Mouse (Mus musculus) forebrain, embryonic 14.5 days (tissue): ENCODE measurements around the gene Phf21a. TPM values are rescaled to one million over a fixed set of nuclear protein-coding genes. Genes with fewer than 3 reads are reported as not detected.

Experiments used
- ATAC-seq: fragments of 200-750 bp; cut with Nextera tagmentation; 2 replicates; pipeline ENCODE4 v1.8.0; 2017; ENCODE audit warnings: mild to moderate bottlenecking, moderate library complexity
- DNase-seq: peaks from one replicate; pipeline ENCODE4 v3.0.0-alpha.2; 2015; ENCODE audit warnings: low spot score
- H3K27ac ChIP-seq: fragments of 300-500 bp; sonication (generic); 2 replicates; pipeline ENCODE4 v1.5.1; 2014; ENCODE audit warnings: low read depth, mild to moderate bottlenecking, control low read depth, low read length, moderate library complexity
- H3K27me3 ChIP-seq: fragments of 300-500 bp; sonication (generic); replicated peaks from 2 replicates; pipeline ENCODE4 v1.6.1; 2014; ENCODE audit warnings: low read length, control low read depth, mixed read lengths; ENCODE audit not compliant: control insufficient read depth, insufficient read depth
- H3K36me3 ChIP-seq: fragments of 300-500 bp; sonication (generic); 2 replicates; pipeline ENCODE4 v1.6.1; 2014; ENCODE audit warnings: low read length, control low read depth; ENCODE audit not compliant: control insufficient read depth, insufficient read depth
- H3K4me1 ChIP-seq: fragments of 300-500 bp; sonication (generic); 2 replicates; pipeline ENCODE4 v1.6.1; 2014; ENCODE audit warnings: antibody characterized with exemption, low read length, control low read depth; ENCODE audit not compliant: control insufficient read depth, insufficient read depth
- H3K4me2 ChIP-seq: fragments of 300-500 bp; sonication (generic); 2 replicates; pipeline ENCODE4 v1.6.1; 2014; ENCODE audit warnings: mild to moderate bottlenecking, control low read depth, low read length
- H3K4me3 ChIP-seq: fragments of 300-500 bp; sonication (generic); 2 replicates; pipeline ENCODE4 v1.5.1; 2014; ENCODE audit warnings: low read depth, low read length, control low read depth
- H3K9ac ChIP-seq: fragments of 300-500 bp; sonication (generic); 2 replicates; pipeline ENCODE4 v1.6.1; 2014; ENCODE audit warnings: mild to moderate bottlenecking, low read length, control low read depth, moderate library complexity
- H3K9me3 ChIP-seq: fragments of 300-500 bp; sonication (generic); replicated peaks from 2 replicates; pipeline ENCODE4 v1.6.1; 2016; ENCODE audit warnings: low read length, control low read depth, mixed read lengths; ENCODE audit not compliant: control insufficient read depth
- WGBS: fragments of 180-500 bp; shearing (Covaris S2); extraction: QIAGEN DNeasy Blood & Tissue Kit; methylation state at CpG from one replicate; pipeline ENCODE4 v1.1.7; 2014; 5-methylcytosine and 5-hydroxymethylcytosine counted together
- polyA plus RNA-seq: library from polyadenylated mRNA; unstranded; fragments of >200 nt; fragmentation: Nextera tagmentation; extraction: Ambion mirVana; gene quantifications from 2 replicates; pipeline ENCODE4 v1.2.1, GENCODE M21; 2014

Phf21a gene
- polyA plus RNA-seq, 1 experiment from 2014 or later = 37.5 TPM

DNA sequence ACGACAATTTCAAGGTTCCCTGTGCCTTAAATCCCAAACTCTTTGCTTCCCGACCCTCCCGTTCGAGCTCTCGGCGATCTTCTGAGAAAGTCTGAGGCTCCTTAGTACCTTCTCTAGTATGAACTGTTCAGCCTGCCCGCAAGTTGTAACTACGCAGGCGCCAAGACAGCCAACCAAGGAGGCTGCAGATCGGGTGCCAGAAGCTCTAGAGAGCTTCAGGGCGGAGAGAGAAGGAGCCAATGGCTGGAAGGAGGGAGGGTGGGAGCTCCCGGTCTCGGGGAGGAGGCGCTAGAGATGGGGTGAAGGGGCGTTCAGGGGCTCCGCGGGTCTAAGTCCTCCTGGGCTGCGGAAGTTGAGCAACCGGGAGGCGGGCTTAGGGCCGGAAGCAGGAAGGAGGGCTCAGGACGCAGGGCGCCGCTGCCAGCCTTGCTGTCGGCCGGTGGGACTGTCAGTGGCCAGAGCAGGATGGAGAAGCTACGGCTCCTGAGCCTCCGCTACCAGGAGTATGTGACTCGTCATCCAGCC lies 282.2 kb downstream of the Phf21a start:
- Histone ChIP-seq H3K27ac (peak overlapping the region; percentile 71), H3K4me2 (peak overlapping the region; percentile 82), H3K9ac (peak overlapping the region; percentile 73), H3K4me3 (peak overlapping the region; percentile 70), H3K9me3 (no peaks in the 10 kb centered on the region), H3K36me3 (peaks cover 27% of the 10 kb centered on the region), H3K4me1 (peaks cover 44% of the 10 kb centered on the region), H3K27me3 (0 out of 2 replicates have a peak, but pooled peaks cover 11% of the 10 kb centered on the region)
- ATAC-seq = peak; percentile 95
- DNase-seq = peak; percentile 99
- whole genome bisulfite sequencing = 0% methylated on average over 28 of the region's 29 CpGs

DNA sequence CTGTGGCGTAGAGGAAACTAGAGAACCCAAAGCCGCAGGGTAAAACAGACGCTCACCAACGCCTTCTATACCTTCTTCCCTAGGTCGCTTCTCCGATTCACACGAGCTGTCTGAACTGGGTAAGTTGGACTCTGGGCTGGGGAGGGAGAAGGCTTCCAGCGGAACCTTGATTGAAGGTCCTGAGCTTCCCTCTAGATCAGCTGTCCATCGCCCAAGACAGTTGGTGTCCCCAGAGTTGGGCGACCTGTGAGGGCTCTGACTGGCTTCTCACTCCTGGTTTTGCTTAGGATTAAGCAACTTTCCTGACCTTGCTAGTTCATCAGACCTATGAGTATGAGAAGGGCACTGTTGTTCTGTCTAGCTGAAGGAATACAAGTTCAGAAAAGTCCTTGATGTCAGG lies 282.9 kb downstream of the Phf21a start:
- Histone ChIP-seq H3K36me3 (peaks cover 33% of the 10 kb centered on the region), H3K4me3 (peak overlapping the region; percentile 70), H3K4me1 (peaks cover 40% of the 10 kb centered on the region), H3K27ac (peak overlapping the region; percentile 71; the same call in 1 of the 2 replicates), H3K27me3 (0 out of 2 replicates have a peak, but pooled peaks cover 6% of the 10 kb centered on the region), H3K9me3 (no peaks in the 10 kb centered on the region), H3K9ac (peak overlapping the region; percentile 73), H3K4me2 (peak overlapping the region; percentile 82)
- WGBS = 16% methylated on average over 10 of the region's 10 CpGs
- ATAC-seq (no peak), DNase-seq (no peak)

DNA sequence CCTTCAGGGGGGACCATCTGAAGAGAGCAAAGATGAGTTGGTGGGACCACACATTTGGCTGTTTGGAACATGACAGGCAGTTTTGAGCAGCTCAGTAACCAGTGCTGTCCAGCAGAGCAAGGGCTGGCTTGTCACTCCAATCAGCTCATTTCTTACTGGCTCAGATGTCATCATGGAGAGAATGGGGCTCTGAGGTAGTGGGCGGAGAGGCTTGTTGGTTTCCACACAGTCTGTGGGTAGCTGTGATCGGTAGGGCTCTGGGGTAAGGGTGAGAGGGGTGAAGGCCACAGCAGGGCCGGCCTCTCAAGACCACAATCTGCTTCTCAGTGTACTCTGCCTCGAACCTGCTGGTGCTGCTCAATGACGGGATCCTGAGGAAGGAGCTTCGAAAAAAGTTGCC lies 283.4 kb downstream of the Phf21a start:
- Histone ChIP-seq H3K4me2 (peak overlapping the region; percentile 82), H3K36me3 (peaks cover 38% of the 10 kb centered on the region), H3K27me3 (0 out of 2 replicates have a peak, but pooled peaks cover 1% of the 10 kb centered on the region), H3K9ac (peak overlapping the region; percentile 73; the same call in 1 of the 2 replicates), H3K27ac (no peak overlapping the region), H3K4me1 (peaks cover 35% of the 10 kb centered on the region), H3K4me3 (peak overlapping the region; percentile 70; the same call in 1 of the 2 replicates), H3K9me3 (no peaks in the 10 kb centered on the region)
- ATAC-seq (no peak), DNase-seq (no peak)
- 84% methylated on average over 6 of the region's 6 CpGs for WGBS

DNA sequence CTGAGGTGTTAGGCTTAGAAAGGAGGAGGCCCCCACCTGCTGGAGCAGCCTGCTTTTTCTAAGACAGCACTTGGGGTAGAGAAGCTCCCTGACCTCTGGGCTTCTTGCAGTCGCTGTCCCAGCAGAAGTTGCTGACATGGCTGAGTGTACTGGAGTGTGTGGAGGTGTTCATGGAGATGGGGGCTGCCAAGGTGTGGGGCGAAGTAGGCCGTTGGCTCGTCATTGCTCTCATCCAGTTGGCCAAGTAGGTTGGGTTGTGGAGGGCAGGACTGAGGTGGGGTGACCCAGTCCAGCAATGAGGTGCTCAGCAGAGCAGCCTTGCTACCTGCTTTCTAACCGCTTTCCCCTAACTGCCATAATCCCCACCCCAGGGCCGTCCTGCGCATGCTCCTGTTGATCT lies 284.4 kb downstream of the Phf21a start:
- DNase-seq = no peak
- no peak for ATAC-seq
- no peak overlapping the region for H3K4me2 ChIP-seq
- H3K27ac ChIP-seq = no peak overlapping the region
- no peaks in the 10 kb centered on the region for H3K9me3 ChIP-seq
- WGBS = 95% methylated on average over 7 of the region's 7 CpGs
- H3K4me1 ChIP-seq = peaks cover 25% of the 10 kb centered on the region
- no peak overlapping the region for H3K4me3 ChIP-seq
- no peaks in the 10 kb centered on the region for H3K27me3 ChIP-seq
- peaks cover 48% of the 10 kb centered on the region for H3K36me3 ChIP-seq
- H3K9ac ChIP-seq = no peak overlapping the region

DNA sequence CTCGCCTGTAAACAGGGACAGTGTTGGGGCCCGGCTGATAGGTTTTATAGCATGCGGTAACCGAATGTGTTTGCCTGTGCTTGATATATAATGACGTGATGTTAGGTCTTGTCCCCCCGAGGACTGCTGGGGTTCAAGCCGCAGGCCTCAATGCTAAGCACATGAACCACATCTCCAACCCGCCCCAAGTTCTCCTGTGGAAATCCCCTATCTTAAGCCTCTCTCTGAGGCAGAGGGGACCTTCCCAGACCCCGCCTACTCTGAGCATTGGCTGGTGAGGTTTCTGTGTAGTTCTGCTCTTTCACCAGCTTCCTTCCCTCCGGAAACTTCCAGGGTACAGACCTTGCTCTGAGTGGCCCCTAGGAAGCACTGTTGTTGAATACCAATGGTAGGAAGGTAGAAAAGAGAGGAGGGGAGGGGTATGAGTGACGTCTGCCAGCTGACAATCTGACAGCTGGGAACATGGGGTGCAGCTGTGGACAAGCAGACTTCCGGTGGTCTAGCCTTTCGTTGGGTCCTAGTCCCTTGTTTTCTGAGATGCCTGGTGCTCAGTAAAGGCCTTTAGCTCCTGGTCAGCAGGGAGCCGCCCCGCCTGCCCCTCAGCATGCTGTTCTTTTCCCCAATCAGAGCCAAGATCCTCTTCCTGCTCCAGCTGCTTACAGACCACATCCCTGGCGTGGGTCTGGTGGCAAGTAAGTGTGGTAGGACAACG lies 287.0 kb downstream of the Phf21a start:
- 82% methylated on average over 17 of the region's 17 CpGs for WGBS
- peaks cover 74% of the 10 kb centered on the region for H3K36me3 ChIP-seq

DNA sequence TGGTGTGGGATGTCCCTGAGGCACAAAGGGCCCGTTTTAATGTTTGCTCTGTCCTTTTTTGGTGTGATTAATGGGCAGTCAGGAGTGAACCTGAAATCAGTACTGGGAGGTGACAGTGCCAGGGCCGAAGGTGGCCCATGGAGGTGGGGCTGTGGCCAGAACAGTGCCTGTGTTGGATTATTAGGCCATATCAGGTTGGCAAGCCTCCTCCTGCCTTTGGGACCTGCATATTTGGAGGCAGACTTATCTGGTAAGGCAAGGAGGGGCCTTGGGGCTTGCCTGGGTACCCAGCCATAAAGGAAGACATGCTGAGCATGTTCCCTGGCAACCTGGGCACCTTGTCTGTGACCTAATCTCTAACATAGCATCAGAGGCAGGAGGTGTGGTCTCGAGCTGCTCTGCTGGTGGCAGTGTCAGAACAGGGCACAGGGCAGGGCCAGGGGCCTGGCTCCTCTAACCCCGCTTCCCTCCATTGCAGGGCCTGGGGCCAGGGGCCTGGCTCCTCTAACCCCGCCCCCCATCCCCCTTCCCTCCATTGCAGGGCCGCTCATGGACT lies 287.7 kb downstream of the Phf21a start:
- ATAC-seq = no peak
- H3K9ac ChIP-seq = no peak overlapping the region
- DNase-seq = no peak
- no peak overlapping the region for H3K4me3 ChIP-seq
- H3K27ac ChIP-seq = no peak overlapping the region
- no peak overlapping the region for H3K4me2 ChIP-seq
- peaks cover 7% of the 10 kb centered on the region for H3K4me1 ChIP-seq
- no peaks in the 10 kb centered on the region for H3K9me3 ChIP-seq
- WGBS = 83% methylated on average over 6 of the region's 6 CpGs
- peaks cover 80% of the 10 kb centered on the region for H3K36me3 ChIP-seq
- H3K27me3 ChIP-seq = no peaks in the 10 kb centered on the region

More for the DNA sequence above, 287.0 kb downstream of the Phf21a start:
- ATAC-seq (no peak), DNase-seq (no peak)
- H3K4me1 ChIP-seq = peaks cover 8% of the 10 kb centered on the region
- no peak overlapping the region for H3K9ac ChIP-seq
- H3K4me3 ChIP-seq = no peak overlapping the region
- H3K27ac ChIP-seq = no peak overlapping the region
- no peak overlapping the region for H3K4me2 ChIP-seq
- H3K9me3 ChIP-seq = no peaks in the 10 kb centered on the region
- no peaks in the 10 kb centered on the region for H3K27me3 ChIP-seq

DNA sequence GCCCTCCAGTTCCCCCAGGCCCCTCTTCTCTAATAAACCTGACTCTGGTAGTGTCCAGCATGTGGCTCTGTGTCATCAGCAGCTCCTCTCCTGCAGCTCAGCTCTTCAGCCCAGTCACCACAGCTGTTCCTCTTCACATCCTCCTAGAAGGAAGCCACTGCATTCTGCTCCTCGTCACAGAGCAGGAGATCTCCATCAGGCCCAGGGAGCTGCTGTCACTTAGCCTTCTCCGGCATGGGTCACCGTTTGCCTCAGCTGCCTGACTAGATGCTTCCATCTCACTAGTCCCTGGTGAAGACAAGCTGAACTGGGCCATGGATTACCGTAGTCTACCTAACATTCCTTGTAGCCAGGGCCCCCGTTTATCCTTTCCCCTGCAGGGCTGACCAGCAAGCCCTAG lies 288.2 kb downstream of the Phf21a start:
- no peak overlapping the region for H3K9ac ChIP-seq
- no peak overlapping the region for H3K4me3 ChIP-seq
- no peak overlapping the region for H3K4me2 ChIP-seq
- peaks cover 1% of the 10 kb centered on the region for H3K4me1 ChIP-seq
- H3K9me3 ChIP-seq = no peaks in the 10 kb centered on the region
- H3K36me3 ChIP-seq = peaks cover 86% of the 10 kb centered on the region
- H3K27ac ChIP-seq = no peak overlapping the region
- DNase-seq (no peak), ATAC-seq (no peak)
- H3K27me3 ChIP-seq = no peaks in the 10 kb centered on the region
- 93% methylated on average over 5 of the region's 5 CpGs for WGBS

DNA sequence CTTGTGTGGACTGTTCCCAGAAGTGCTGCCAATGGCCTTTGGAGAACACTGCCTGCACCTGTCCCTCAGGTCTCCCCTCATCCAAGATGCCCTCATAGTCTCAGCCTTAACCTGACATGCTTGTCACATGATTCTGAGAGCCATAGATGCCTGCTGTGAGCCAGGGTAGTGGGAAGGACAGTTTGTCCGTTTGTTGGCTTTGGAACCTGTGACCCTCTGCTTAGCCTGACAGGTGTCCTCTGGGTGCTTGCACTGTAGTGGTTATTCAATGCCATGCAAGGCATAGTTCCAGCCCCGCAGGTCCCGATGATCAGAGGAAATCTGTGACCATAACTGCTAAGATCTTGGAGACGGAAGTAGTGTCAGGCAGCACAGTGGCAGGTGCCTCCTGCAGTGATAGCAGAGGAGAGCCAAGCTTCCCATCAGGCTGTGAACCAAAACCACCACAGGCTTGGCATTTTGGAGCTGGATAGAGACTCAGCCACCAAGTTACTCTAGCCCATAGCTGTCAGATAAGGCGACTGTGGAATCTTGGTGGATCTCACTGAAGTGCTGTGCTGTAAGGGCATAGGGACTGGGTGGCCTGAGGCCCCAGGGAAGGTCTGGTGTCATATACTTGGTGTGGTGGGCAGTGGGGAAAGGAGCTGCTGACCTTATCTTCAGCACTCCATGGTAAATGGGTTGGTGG lies 289.1 kb downstream of the Phf21a start, which contains the start of gene 1700029I15Rik:
Gene 1700029I15Rik, plus strand, starts transcription at position 638 of the 688 bp plus-strand sequence.
- Histone ChIP-seq H3K9ac (no peak within 1 kb of the TSS), H3K4me2 (no peak within 1 kb of the TSS), H3K4me1 (no peaks in the 10 kb centered on the region), H3K4me3 (no peak within 1 kb of the TSS), H3K27ac (no peak within 1 kb of the TSS), H3K36me3 (peaks cover 95% of the 10 kb centered on the region), H3K9me3 (no peaks in the 10 kb centered on the region), H3K27me3 (no peaks in the 10 kb centered on the region)
- ATAC-seq (no peak), DNase-seq (no peak)
- WGBS = 90% methylated on average over 5 of the region's 5 CpGs
